17 mouse cellular contexts compared by ENCODE assay signal in genomic region chr4:151983043-151983442, GRCm38 (mm10). TPM values are rescaled to one million over a fixed set of nuclear protein-coding genes. Genes with fewer than 3 reads are reported as not detected.
DNase-seq lines count a peak whose midpoint lies in the region; ATAC-seq lines count a peak whose summit lies in the region.
"Had no signal": no experiment of that assay in that cellular context is flagged by ENCODE, and none has a peak within 500 bp of the region (broad histone marks: within the 10 kb centered on the region; RNA-seq: fewer than 3 reads in every experiment).

No protein-coding gene starts in this region.

- no peaks in the 10 kb centered on the region for H3K9me3 ChIP-seq in heart, embryonic 12.5 days (replicated peaks)
- H3K9me3 ChIP-seq in liver, embryonic 11.5 days (ENCODE audit: control insufficient read depth, low read length): no peaks in the 10 kb centered on the region
- H3K9me3 ChIP-seq in embryonic facial prominence, embryonic 14.5 days (ENCODE audit: control insufficient read depth, low read length): no peaks in the 10 kb centered on the region
- no peaks in the 10 kb centered on the region for H3K9me3 ChIP-seq in liver, embryonic 13.5 days (replicated peaks)

- intact Hi-C loops in heart, postnatal 14 days (cut with DNase I): loop anchor here (5.0 to 10.0 kb wide), 2 partner anchors 114 to 302 kb away; no protein-coding TSS in a partner anchor

- peak overlapping the region; percentile 40 for H3K4me2 ChIP-seq in heart, embryonic 12.5 days
- H3K4me2 ChIP-seq in liver, embryonic 11.5 days: peak overlapping the region; percentile 29
- H3K4me2 ChIP-seq in embryonic facial prominence, embryonic 14.5 days (ENCODE audit: low read depth, low read length): 0 out of 2 replicates have a peak overlapping the region, but pooled peaks have one; percentile 4
- H3K4me2 ChIP-seq in liver, embryonic 13.5 days: no peak overlapping the region
- H3K4me2 ChIP-seq: hindbrain, embryonic 14.5 days had no signal

- WGBS in heart, embryonic 12.5 days: 59% methylated on average over 17 of the region's 17 CpGs
- WGBS in liver, embryonic 11.5 days: 51% methylated on average over 17 of the region's 17 CpGs
- WGBS in embryonic facial prominence, embryonic 14.5 days: 46% methylated on average over 17 of the region's 17 CpGs
- WGBS in liver, embryonic 13.5 days (ENCODE audit: insufficient replicate concordance): 54% methylated on average over 17 of the region's 17 CpGs

- no peak for ATAC-seq in heart, embryonic 12.5 days (ENCODE audit: insufficient number of reproducible peaks, low FRiP score)
- no peak for ATAC-seq in liver, embryonic 11.5 days (replicated peaks; ENCODE audit: low FRiP score)
- ATAC-seq in embryonic facial prominence, embryonic 14.5 days (ENCODE audit: low read depth): no peak
- no peak for ATAC-seq in liver, embryonic 13.5 days (ENCODE audit: low read depth)

- peaks cover 49% of the 10 kb centered on the region for H3K36me3 ChIP-seq in heart, embryonic 12.5 days
- peaks cover 18% of the 10 kb centered on the region for H3K36me3 ChIP-seq in liver, embryonic 11.5 days (ENCODE audit: control insufficient read depth, insufficient read depth, low read length)
- peaks cover 56% of the 10 kb centered on the region for H3K36me3 ChIP-seq in embryonic facial prominence, embryonic 14.5 days (ENCODE audit: control insufficient read depth, insufficient read depth, low read length)
- H3K36me3 ChIP-seq in liver, embryonic 13.5 days: peaks cover 50% of the 10 kb centered on the region

- DNase-seq in heart, postnatal 14 days: no peak
- no peak for DNase-seq in liver, embryonic 11.5 days (ENCODE audit: low spot score)
- no peak for DNase-seq in liver
- no peak for DNase-seq in embryonic facial prominence, embryonic 14.5 days (ENCODE audit: low spot score)
- DNase-seq in liver, embryonic 13.5 days: no peak
- DNase-seq in right cerebral cortex, adult 2 months (ENCODE audit: low spot score in 2 of 2): no peak
- DNase-seq in frontal cortex, postnatal 25 days (ENCODE audit: low spot score in 2 of 2): no peak
- DNase-seq: cerebellum, adult 9-11 months; kidney, adult 8-10 months; lung, postnatal 36 days; midbrain, embryonic 14.5 days; right cerebral cortex, postnatal 14 days; thymus, postnatal 25 days had no signal

- H3K27ac ChIP-seq in heart, embryonic 12.5 days (ENCODE audit: poor library complexity, severe bottlenecking): peak overlapping the region; percentile 23; the same call in 1 of the 2 replicates
- H3K27ac ChIP-seq in liver, embryonic 11.5 days (ENCODE audit: low read depth, low read length): no peak overlapping the region
- H3K27ac ChIP-seq in embryonic facial prominence, embryonic 14.5 days (replicated peaks; ENCODE audit: low read depth, low read length): no peak overlapping the region; the same call in 1 of the 2 replicates
- H3K27ac ChIP-seq in liver, embryonic 13.5 days: 0 out of 2 replicates have a peak overlapping the region, but pooled peaks have one; percentile 5
- H3K27ac ChIP-seq: hindbrain, embryonic 14.5 days; left cerebral cortex, adult 2 months; stomach, postnatal 0 days had no signal

- 0 out of 2 replicates have a peak overlapping the region, but pooled peaks have one; percentile 3 for H3K4me3 ChIP-seq in heart, embryonic 12.5 days
- H3K4me3 ChIP-seq in liver, embryonic 11.5 days (ENCODE audit: low read depth, low read length): no peak overlapping the region
- H3K4me3 ChIP-seq in embryonic facial prominence, embryonic 14.5 days (ENCODE audit: low read depth, low read length): peak overlapping the region; percentile 6; the same call in 1 of the 2 replicates
- no peak overlapping the region for H3K4me3 ChIP-seq in liver, embryonic 13.5 days (replicated peaks)
- H3K4me3 ChIP-seq: left cerebral cortex, adult 2 months had no signal

- H3K4me1 ChIP-seq in heart, embryonic 12.5 days (replicated peaks): peaks cover 39% of the 10 kb centered on the region
- peaks cover 18% of the 10 kb centered on the region for H3K4me1 ChIP-seq in liver, embryonic 11.5 days (replicated peaks; ENCODE audit: control insufficient read depth, insufficient read depth, low read length)
- H3K4me1 ChIP-seq in embryonic facial prominence, embryonic 14.5 days (ENCODE audit: control insufficient read depth, insufficient read depth, low read length): peaks cover 10% of the 10 kb centered on the region
- peaks cover 46% of the 10 kb centered on the region for H3K4me1 ChIP-seq in liver, embryonic 13.5 days (replicated peaks)

- peak overlapping the region; percentile 13; the same call in 1 of the 2 replicates for H3K9ac ChIP-seq in heart, embryonic 12.5 days
- H3K9ac ChIP-seq in liver, embryonic 11.5 days (ENCODE audit: low read depth, low read length): peak overlapping the region; percentile 37; the same call in 1 of the 2 replicates
- 0 out of 2 replicates have a peak overlapping the region, but pooled peaks have one; percentile 5 for H3K9ac ChIP-seq in embryonic facial prominence, embryonic 14.5 days (ENCODE audit: low read depth, low read length)
- no peak overlapping the region for H3K9ac ChIP-seq in liver, embryonic 13.5 days
- H3K9ac ChIP-seq: hindbrain, embryonic 14.5 days had no signal

- H3K27me3 ChIP-seq in heart, embryonic 12.5 days (replicated peaks): no peaks in the 10 kb centered on the region
- H3K27me3 ChIP-seq in liver, embryonic 11.5 days (replicated peaks; ENCODE audit: control insufficient read depth, insufficient read depth, low read length): no peaks in the 10 kb centered on the region
- no peaks in the 10 kb centered on the region for H3K27me3 ChIP-seq in embryonic facial prominence, embryonic 14.5 days (replicated peaks; ENCODE audit: control insufficient read depth, insufficient read depth, low read length)
- H3K27me3 ChIP-seq in liver, embryonic 13.5 days: no peaks in the 10 kb centered on the region

RNA-seq across cellular contexts. Expression of gene Thap3, which starts 5.8 kb away (rescaled TPM):
- 25.2 and 26.6 TPM in 2 replicates for polyA plus RNA-seq in heart, embryonic 12.5 days (2016; fragmentation: Nextera tagmentation; extraction: Ambion mirVana)
- 10 to 100 TPM; 13.9 to 14.5 TPM for total RNA-seq in heart, postnatal 14 days (2021)
- 14.3 and 14.5 TPM in 2 replicates for polyA plus RNA-seq in liver, embryonic 11.5 days (2014; fragmentation: Nextera tagmentation; extraction: Ambion mirVana)
- polyA plus RNA-seq in embryonic facial prominence, embryonic 14.5 days (2014; fragmentation: Nextera tagmentation; extraction: Ambion mirVana): 31.7 and 32.7 TPM in 2 replicates
- 7.8 and 8.1 TPM in 2 replicates for polyA plus RNA-seq in liver, embryonic 13.5 days (2015; fragmentation: Nextera tagmentation; extraction: Ambion mirVana)

RNA-seq across cellular contexts. Expression of gene Phf13, which starts 13.0 kb away (rescaled TPM):
- 26.7 and 27.0 TPM in 2 replicates for polyA plus RNA-seq in heart, embryonic 12.5 days (2016; fragmentation: Nextera tagmentation; extraction: Ambion mirVana)
- total RNA-seq in heart, postnatal 14 days (2021): 1 to 10 TPM; 7.6 to 8.5 TPM
- polyA plus RNA-seq in liver, embryonic 11.5 days (2014; fragmentation: Nextera tagmentation; extraction: Ambion mirVana): 15.5 and 16.5 TPM in 2 replicates
- polyA plus RNA-seq in embryonic facial prominence, embryonic 14.5 days (2014; fragmentation: Nextera tagmentation; extraction: Ambion mirVana): 30.1 and 32.6 TPM in 2 replicates
- 5.4 and 6.2 TPM in 2 replicates for polyA plus RNA-seq in liver, embryonic 13.5 days (2015; fragmentation: Nextera tagmentation; extraction: Ambion mirVana)

RNA-seq across cellular contexts. Expression of gene Klhl21, which starts 25.6 kb away (rescaled TPM):
- polyA plus RNA-seq in heart, embryonic 12.5 days (2016; fragmentation: Nextera tagmentation; extraction: Ambion mirVana): 41.0 and 41.4 TPM in 2 replicates
- total RNA-seq in heart, postnatal 14 days (2021): 10 to 100 TPM; 53.0 to 56.9 TPM
- 9.1 and 9.4 TPM in 2 replicates for polyA plus RNA-seq in liver, embryonic 11.5 days (2014; fragmentation: Nextera tagmentation; extraction: Ambion mirVana)
- polyA plus RNA-seq in embryonic facial prominence, embryonic 14.5 days (2014; fragmentation: Nextera tagmentation; extraction: Ambion mirVana): 10.9 and 11.2 TPM in 2 replicates
- polyA plus RNA-seq in liver, embryonic 13.5 days (2015; fragmentation: Nextera tagmentation; extraction: Ambion mirVana): 6.0 and 6.5 TPM in 2 replicates

RNA-seq across cellular contexts. Expression of gene Zbtb48, which starts 44.4 kb away (rescaled TPM):
- polyA plus RNA-seq in heart, embryonic 12.5 days (2016; fragmentation: Nextera tagmentation; extraction: Ambion mirVana): 13.9 and 15.1 TPM in 2 replicates
- 1 to 10 TPM; 4.7 to 7.5 TPM for total RNA-seq in heart, postnatal 14 days (2021)
- 17.0 and 17.8 TPM in 2 replicates for polyA plus RNA-seq in liver, embryonic 11.5 days (2014; fragmentation: Nextera tagmentation; extraction: Ambion mirVana)
- polyA plus RNA-seq in embryonic facial prominence, embryonic 14.5 days (2014; fragmentation: Nextera tagmentation; extraction: Ambion mirVana): 19.0 and 19.9 TPM in 2 replicates
- polyA plus RNA-seq in liver, embryonic 13.5 days (2015; fragmentation: Nextera tagmentation; extraction: Ambion mirVana): 7.2 and 9.5 TPM in 2 replicates

RNA-seq across cellular contexts. Expression of gene Dnajc11, which starts 49.6 kb away (rescaled TPM):
- polyA plus RNA-seq in heart, embryonic 12.5 days (2016; fragmentation: Nextera tagmentation; extraction: Ambion mirVana): 61.1 and 63.8 TPM in 2 replicates
- total RNA-seq in heart, postnatal 14 days (2021): 100 to 1,000 TPM in 1 of 2 experiments, 10 to 100 TPM in 1; 94.7 to 103 TPM
- polyA plus RNA-seq in liver, embryonic 11.5 days (2014; fragmentation: Nextera tagmentation; extraction: Ambion mirVana): 101 and 102 TPM in 2 replicates
- polyA plus RNA-seq in embryonic facial prominence, embryonic 14.5 days (2014; fragmentation: Nextera tagmentation; extraction: Ambion mirVana): 47.5 and 53.1 TPM in 2 replicates
- 58.3 and 66.6 TPM in 2 replicates for polyA plus RNA-seq in liver, embryonic 13.5 days (2015; fragmentation: Nextera tagmentation; extraction: Ambion mirVana)

Comparison
In these comparisons a context has a peak if more than half of its experiments do, and no peak if none do; other contexts are left out.
1. H3K27ac ChIP-seq: peak in heart, embryonic 12.5 days (single experiment) and liver, embryonic 13.5 days (single experiment); none in liver, embryonic 11.5 days (single experiment) and embryonic facial prominence, embryonic 14.5 days (single experiment).
2. H3K4me3 ChIP-seq: peak in heart, embryonic 12.5 days (single experiment) and embryonic facial prominence, embryonic 14.5 days (single experiment); none in liver, embryonic 11.5 days (single experiment) and liver, embryonic 13.5 days (single experiment).